Mouse (Mus musculus) midbrain, embryonic 16.5 days (tissue): ENCODE measurements around the gene Dcaf8. TPM values are rescaled to one million over a fixed set of nuclear protein-coding genes. Genes with fewer than 3 reads are reported as not detected.

Experiments
- ATAC-seq: fragments of 200-750 bp; cut with Nextera tagmentation; 2 replicates; pipeline ENCODE4 v1.8.0; 2017; ENCODE audit warnings: moderate TSS enrichment
- H3K27ac ChIP-seq: fragments of 300-500 bp; sonication (generic); 2 replicates; pipeline ENCODE4 v1.5.1; 2014; ENCODE audit warnings: mild to moderate bottlenecking, low read length, mixed read lengths
- H3K27me3 ChIP-seq: fragments of 300-500 bp; sonication (generic); 2 replicates; pipeline ENCODE4 v1.6.1; 2014; ENCODE audit warnings: low read depth, low read length, mixed read lengths; ENCODE audit not compliant: control insufficient read depth, insufficient read depth
- H3K36me3 ChIP-seq: fragments of 300-500 bp; sonication (generic); 2 replicates; pipeline ENCODE4 v1.6.1; 2014; ENCODE audit warnings: mild to moderate bottlenecking, low read length, moderate library complexity, mixed read lengths; ENCODE audit not compliant: control insufficient read depth, insufficient read depth
- H3K4me1 ChIP-seq: fragments of 300-500 bp; sonication (generic); 2 replicates; pipeline ENCODE4 v1.6.1; 2014; ENCODE audit warnings: mild to moderate bottlenecking, low read length, mixed read lengths; ENCODE audit not compliant: control insufficient read depth, insufficient read depth
- H3K4me2 ChIP-seq: fragments of 300-500 bp; sonication (generic); 2 replicates; pipeline ENCODE4 v1.6.1; 2014; ENCODE audit warnings: mild to moderate bottlenecking, low read length, mixed read lengths
- H3K4me3 ChIP-seq: fragments of 300-500 bp; sonication (generic); 2 replicates; pipeline ENCODE4 v1.5.1; 2014; ENCODE audit warnings: low read depth, mild to moderate bottlenecking, low read length, moderate library complexity, mixed read lengths
- H3K9ac ChIP-seq: fragments of 300-500 bp; sonication (generic); 2 replicates; pipeline ENCODE4 v1.6.1; 2014; ENCODE audit warnings: low read depth, low read length, mixed read lengths
- H3K9me3 ChIP-seq: fragments of 300-500 bp; sonication (generic); replicated peaks from 2 replicates; pipeline ENCODE4 v1.6.1; 2014; ENCODE audit warnings: mild to moderate bottlenecking, low read length, mixed read lengths; ENCODE audit not compliant: control insufficient read depth, poor library complexity, severe bottlenecking
- WGBS: fragments of 180-500 bp; shearing (Covaris S2); extraction: QIAGEN DNeasy Blood & Tissue Kit; methylation state at CpG from one replicate; pipeline ENCODE4 v1.1.7; 2014; 5-methylcytosine and 5-hydroxymethylcytosine counted together
- polyA plus RNA-seq: library from polyadenylated mRNA; unstranded; fragments of >200 nt; fragmentation: Nextera tagmentation; extraction: Ambion mirVana; gene quantifications from 2 replicates; pipeline ENCODE4 v1.2.1, GENCODE M21; 2015

Dcaf8 gene
- polyA plus RNA-seq, 1 experiment from 2014 or later, result 84.7 TPM

- Histone ChIP-seq H3K9ac (no peak overlapping the region), H3K4me2 (no peak overlapping the region), H3K27ac (no peak overlapping the region), H3K27me3 (no peaks in the 10 kb centered on the region), H3K36me3 (peaks cover 25% of the 10 kb centered on the region), H3K9me3 (no peaks in the 10 kb centered on the region), H3K4me3 (no peak overlapping the region), H3K4me1 (peaks cover 25% of the 10 kb centered on the region)
- 89% methylated on average over 3 of the region's 3 CpGs for WGBS
- no peak for ATAC-seq
Observed at GRCm38 (mm10) chr1:172197146-172197545, 49.3 kb downstream of the Dcaf8 start.

- H3K4me2 ChIP-seq, result no peak overlapping the region
- no peak overlapping the region for H3K9ac ChIP-seq
- WGBS, result 73% methylated on average over 5 of the region's 5 CpGs
- H3K27me3 ChIP-seq, result no peaks in the 10 kb centered on the region
- H3K9me3 ChIP-seq, result no peaks in the 10 kb centered on the region
- peaks cover 25% of the 10 kb centered on the region for H3K36me3 ChIP-seq
- peaks cover 32% of the 10 kb centered on the region for H3K4me1 ChIP-seq
- no peak overlapping the region for H3K27ac ChIP-seq
- ATAC-seq, result no peak
- no peak overlapping the region for H3K4me3 ChIP-seq
Observed at GRCm38 (mm10) chr1:172197851-172198250, 50.0 kb downstream of the Dcaf8 start.

GRCm38 (mm10) chr1:172198316-172198715 lies 50.4 kb downstream of the Dcaf8 start:
- no peak overlapping the region for H3K4me2 ChIP-seq
- H3K27ac ChIP-seq, result no peak overlapping the region
- no peak for ATAC-seq
- no peaks in the 10 kb centered on the region for H3K27me3 ChIP-seq
- WGBS, result 85% methylated on average over 8 of the region's 8 CpGs
- peaks cover 25% of the 10 kb centered on the region for H3K36me3 ChIP-seq
- H3K9ac ChIP-seq, result no peak overlapping the region
- H3K4me1 ChIP-seq, result peaks cover 37% of the 10 kb centered on the region
- no peaks in the 10 kb centered on the region for H3K9me3 ChIP-seq
- H3K4me3 ChIP-seq, result no peak overlapping the region

- H3K27me3 ChIP-seq, result no peaks in the 10 kb centered on the region
- H3K9ac ChIP-seq, result no peak overlapping the region
- no peak overlapping the region for H3K4me3 ChIP-seq
- H3K9me3 ChIP-seq, result no peaks in the 10 kb centered on the region
- H3K4me1 ChIP-seq, result peaks cover 44% of the 10 kb centered on the region
- no peak overlapping the region for H3K4me2 ChIP-seq
- no peak for ATAC-seq
- H3K36me3 ChIP-seq, result peaks cover 21% of the 10 kb centered on the region
- no peak overlapping the region for H3K27ac ChIP-seq
- 89% methylated on average over 4 of the region's 4 CpGs for WGBS
Observed at GRCm38 (mm10) chr1:172198996-172199395, 51.1 kb downstream of the Dcaf8 start.

GRCm38 (mm10) chr1:172200161-172200560 lies 52.3 kb downstream of the Dcaf8 start:
- no peak for ATAC-seq
- Histone ChIP-seq H3K9ac (0 out of 2 replicates have a peak overlapping the region, but pooled peaks have one; percentile 23), H3K4me1 (peaks cover 53% of the 10 kb centered on the region), H3K4me2 (peak overlapping the region; percentile 42), H3K27me3 (no peaks in the 10 kb centered on the region), H3K27ac (peak overlapping the region; percentile 96), H3K4me3 (no peak overlapping the region), H3K9me3 (no peaks in the 10 kb centered on the region), H3K36me3 (peaks cover 21% of the 10 kb centered on the region)
- 79% methylated on average over 5 of the region's 5 CpGs for WGBS

- H3K9ac ChIP-seq, result peak overlapping the region; percentile 52; the same call in 1 of the 2 replicates
Observed at GRCm38 (mm10) chr1:172200871-172201447, 53.1 kb downstream of the Dcaf8 start.

GRCm38 (mm10) chr1:172201967-172202880 lies 54.3 kb downstream of the Dcaf8 start:
- Histone ChIP-seq H3K4me3 (peak overlapping the region; percentile 28), H3K4me1 (peaks cover 64% of the 10 kb centered on the region)
- WGBS, result 4% methylated on average over 14 of the region's 14 CpGs

More at GRCm38 (mm10) chr1:172200871-172201447, 53.1 kb downstream of the Dcaf8 start:
- ATAC-seq, result peak; percentile 61
- 9% methylated on average over 6 of the region's 7 CpGs for WGBS
- Histone ChIP-seq H3K9me3 (no peaks in the 10 kb centered on the region), H3K4me3 (peak overlapping the region; percentile 13; the same call in 1 of the 2 replicates), H3K4me2 (peak overlapping the region; percentile 93), H3K36me3 (peaks cover 21% of the 10 kb centered on the region), H3K27ac (peak overlapping the region; percentile 96), H3K27me3 (no peaks in the 10 kb centered on the region), H3K4me1 (peaks cover 58% of the 10 kb centered on the region)

GRCm38 (mm10) chr1:172202894-172203522 lies 55.1 kb downstream of the Dcaf8 start:
- Histone ChIP-seq H3K4me1 (peaks cover 68% of the 10 kb centered on the region), H3K27me3 (no peaks in the 10 kb centered on the region), H3K4me3 (no peak overlapping the region), H3K27ac (peak overlapping the region; percentile 96), H3K36me3 (peaks cover 13% of the 10 kb centered on the region), H3K4me2 (peak overlapping the region; percentile 93), H3K9me3 (no peaks in the 10 kb centered on the region), H3K9ac (peak overlapping the region; percentile 91)
- WGBS, result 5% methylated on average over 2 of the region's 2 CpGs
- ATAC-seq, result no peak

More at GRCm38 (mm10) chr1:172201967-172202880, 54.3 kb downstream of the Dcaf8 start:
- H3K36me3 ChIP-seq, result peaks cover 18% of the 10 kb centered on the region
- H3K27ac ChIP-seq, result peak overlapping the region; percentile 96
- H3K9ac ChIP-seq, result peak overlapping the region; percentile 91
- H3K27me3 ChIP-seq, result no peaks in the 10 kb centered on the region
- H3K4me2 ChIP-seq, result peak overlapping the region; percentile 93
- ATAC-seq, result no peak
- H3K9me3 ChIP-seq, result no peaks in the 10 kb centered on the region
